Mouse (Mus musculus) heart, embryonic 11.5 days (tissue): ENCODE measurements around the gene S100a9. TPM values are rescaled to one million over a fixed set of nuclear protein-coding genes. Genes with fewer than 3 reads are reported as not detected.

Experiments used
- ATAC-seq: fragments of 200-750 bp; cut with Nextera tagmentation; replicated peaks from 2 replicates; pipeline ENCODE4 v1.8.0; 2017; ENCODE audit warnings: moderate library complexity; ENCODE audit not compliant: insufficient number of reproducible peaks, low FRiP score, low TSS enrichment
- H3K27ac ChIP-seq: fragments of 300-500 bp; sonication (generic); 2 replicates; pipeline ENCODE4 v1.5.1; 2014; ENCODE audit warnings: mild to moderate bottlenecking, low read depth, low read length
- H3K27me3 ChIP-seq: fragments of 300-500 bp; sonication (generic); 2 replicates; pipeline ENCODE4 v1.6.1; 2014; ENCODE audit warnings: mild to moderate bottlenecking, low read length, mixed read lengths; ENCODE audit not compliant: control insufficient read depth, insufficient read depth
- H3K36me3 ChIP-seq: fragments of 300-500 bp; sonication (generic); 2 replicates; pipeline ENCODE4 v1.6.1; 2014; ENCODE audit warnings: mild to moderate bottlenecking, low read length, moderate library complexity, mixed read lengths; ENCODE audit not compliant: control insufficient read depth, insufficient read depth
- H3K4me1 ChIP-seq: fragments of 300-500 bp; sonication (generic); 2 replicates; pipeline ENCODE4 v1.6.1; 2014; ENCODE audit warnings: low read length; ENCODE audit not compliant: control insufficient read depth, insufficient read depth
- H3K4me2 ChIP-seq: fragments of 300-500 bp; sonication (generic); 2 replicates; pipeline ENCODE4 v1.6.1; 2014; ENCODE audit warnings: mild to moderate bottlenecking, moderate library complexity
- H3K4me3 ChIP-seq: fragments of 300-500 bp; sonication (generic); 2 replicates; pipeline ENCODE4 v1.5.1; 2014; ENCODE audit warnings: low read depth, low read length
- H3K9ac ChIP-seq: fragments of 300-500 bp; sonication (generic); 2 replicates; pipeline ENCODE4 v1.6.1; 2014; ENCODE audit warnings: mild to moderate bottlenecking, low read depth, low read length, moderate library complexity
- H3K9me3 ChIP-seq: fragments of 300-500 bp; sonication (generic); replicated peaks from 2 replicates; pipeline ENCODE4 v1.6.1; 2016; ENCODE audit warnings: low read length; ENCODE audit not compliant: control insufficient read depth
- WGBS: fragments of 180-500 bp; shearing (Covaris S2); extraction: QIAGEN DNeasy Blood & Tissue Kit; methylation state at CpG from one replicate; pipeline ENCODE4 v1.1.7; 2014; ENCODE audit not compliant: insufficient replicate concordance; 5-methylcytosine and 5-hydroxymethylcytosine counted together
- polyA plus RNA-seq: library from polyadenylated mRNA; unstranded; fragments of >200 nt; fragmentation: Nextera tagmentation; extraction: Ambion mirVana; gene quantifications from 2 replicates; pipeline ENCODE4 v1.2.1, GENCODE M21; 2014

Gene S100a9
- polyA plus RNA-seq, 1 experiment from 2014 or later = 6.2 TPM

GRCm38 (mm10) chr3:90647291-90647690, 48.2 kb downstream of the S100a9 start:
- H3K36me3 ChIP-seq = no peaks in the 10 kb centered on the region
- no peak overlapping the region for H3K9ac ChIP-seq
- no peaks in the 10 kb centered on the region for H3K4me1 ChIP-seq
- no peaks in the 10 kb centered on the region for H3K9me3 ChIP-seq
- ATAC-seq = no peak
- no peak overlapping the region for H3K4me3 ChIP-seq
- 68% methylated on average over 1 of the region's 1 CpGs for WGBS
- no peak overlapping the region for H3K4me2 ChIP-seq
- no peaks in the 10 kb centered on the region for H3K27me3 ChIP-seq
- no peak overlapping the region for H3K27ac ChIP-seq

GRCm38 (mm10) chr3:90644220-90644619, 51.3 kb downstream of the S100a9 start:
- Histone ChIP-seq H3K4me1 (no peaks in the 10 kb centered on the region), H3K27ac (no peak overlapping the region), H3K9ac (no peak overlapping the region), H3K36me3 (no peaks in the 10 kb centered on the region), H3K4me2 (no peak overlapping the region), H3K9me3 (no peaks in the 10 kb centered on the region), H3K27me3 (no peaks in the 10 kb centered on the region), H3K4me3 (no peak overlapping the region)
- no peak for ATAC-seq
- 43% methylated on average over 3 of the region's 3 CpGs for WGBS

Other genes with a start within 250 kb of the S100a9 start
- 5.3 and 8.1 TPM in 2 replicates for gene Npr1, start 229.9 kb downstream of the S100a9 start, polyA plus RNA-seq
- gene Ilf2, start 219.6 kb downstream of the S100a9 start, polyA plus RNA-seq = 148 and 151 TPM in 2 replicates
- gene Snapin, start 204.7 kb downstream of the S100a9 start, polyA plus RNA-seq = 76.0 TPM in 2 replicates
- 70.3 and 73.9 TPM in 2 replicates for gene Chtop, start 186.2 kb downstream of the S100a9 start, polyA plus RNA-seq
- gene S100a1, start 181.3 kb downstream of the S100a9 start, polyA plus RNA-seq = 137 and 138 TPM in 2 replicates
- gene S100a13, start 181.3 kb downstream of the S100a9 start, polyA plus RNA-seq = 59.7 and 65.4 TPM in 2 replicates
- gene S100a14, start 168.9 kb downstream of the S100a9 start, polyA plus RNA-seq = not detected in 2 replicates
- gene S100a16, start 158.5 kb downstream of the S100a9 start, polyA plus RNA-seq = 26.9 and 28.4 TPM in 2 replicates
- gene S100a3, start 135.1 kb downstream of the S100a9 start, polyA plus RNA-seq = 0.24 TPM in 1 of 2 replicates, not detected in the other
- gene S100a2, start 105.5 kb downstream of the S100a9 start, polyA plus RNA-seq = not detected in 2 replicates
- gene Gm42674, start 93.8 kb downstream of the S100a9 start, polyA plus RNA-seq = not detected in 2 replicates
- 3.4 and 3.5 TPM in 2 replicates for gene S100a4, start 92.0 kb downstream of the S100a9 start, polyA plus RNA-seq
- not detected in 2 replicates for gene S100a5, start 87.2 kb downstream of the S100a9 start, polyA plus RNA-seq
- 43.6 and 44.5 TPM in 2 replicates for gene S100a6, start 82.8 kb downstream of the S100a9 start, polyA plus RNA-seq
- gene S100a7a, start 41.7 kb downstream of the S100a9 start, polyA plus RNA-seq = not detected in 2 replicates
- 1.9 and 5.2 TPM in 2 replicates for gene S100a8, start 26.7 kb downstream of the S100a9 start, polyA plus RNA-seq
- not detected in 2 replicates for gene Pglyrp4, start 31.2 kb upstream of the S100a9 start, polyA plus RNA-seq
- not detected in 2 replicates for gene Gm5849, start 82.2 kb upstream of the S100a9 start, polyA plus RNA-seq